Mouse (Mus musculus): ENCODE measurements around the gene Rhebl1.

DNA sequence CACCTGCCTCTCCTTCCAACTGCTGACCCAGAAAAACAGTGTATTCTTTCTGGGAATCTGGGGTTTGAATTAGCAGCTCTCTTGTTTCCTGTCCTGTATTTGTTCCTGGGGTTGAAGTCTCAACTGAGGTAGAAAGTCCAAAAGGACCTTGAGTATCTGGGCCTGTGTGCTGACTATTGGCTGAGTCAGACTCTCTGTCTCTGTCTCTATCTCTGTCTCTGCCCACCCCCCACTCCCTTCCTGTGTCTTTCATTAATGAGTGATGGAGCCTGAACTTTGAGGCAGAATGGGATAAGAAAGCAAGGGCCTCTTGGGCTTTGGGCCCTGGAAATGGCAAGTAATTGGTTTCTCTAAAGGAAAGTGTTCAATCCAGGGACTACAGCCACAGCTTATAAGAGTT is 10.7 kb downstream of the Rhebl1 start:
- TF ChIP-seq CTCF (IDR thresholded peaks at IDR 0.05; ENCODE audit: borderline replicate concordance, insufficient read depth, low read depth, low read length) (no peak), POLR2A (IDR thresholded peaks at IDR 0.05; ENCODE audit: borderline replicate concordance, insufficient read depth, low read length) (no peak)

Measured in cerebellum, adult 2 months (tissue).